Comparison of ENCODE assay signal across 8 mouse cellular contexts in genomic region chr5:114099709-114100389, GRCm38 (mm10). TPM values are rescaled to one million over a fixed set of nuclear protein-coding genes. Genes with fewer than 3 reads are reported as not detected.
DNase-seq lines count a peak whose midpoint lies in the region; ATAC-seq lines count a peak whose summit lies in the region.

No protein-coding gene starts in this region.

- peak overlapping the region; percentile 95 for H3K4me2 ChIP-seq in forebrain, embryonic 11.5 days (ENCODE audit: low read depth, low read length, severe bottlenecking)
- H3K4me2 ChIP-seq in heart, embryonic 16.5 days (ENCODE audit: low read depth, low read length): peak overlapping the region; percentile 76
- peak overlapping the region; percentile 83 for H3K4me2 ChIP-seq in liver, embryonic 15.5 days
- H3K4me2 ChIP-seq in neural tube, embryonic 12.5 days (replicated peaks): peak overlapping the region; percentile 92

- H3K4me3 ChIP-seq in forebrain, embryonic 11.5 days (ENCODE audit: low read depth, low read length): peak overlapping the region; percentile 93
- peak overlapping the region; percentile 98 for H3K4me3 ChIP-seq in heart, embryonic 16.5 days (ENCODE audit: low read length)
- peak overlapping the region; percentile 73 for H3K4me3 ChIP-seq in liver, embryonic 15.5 days (replicated peaks)
- peak overlapping the region; percentile 98 for H3K4me3 ChIP-seq in neural tube, embryonic 12.5 days

- no peaks in the 10 kb centered on the region for H3K27me3 ChIP-seq in forebrain, embryonic 11.5 days (ENCODE audit: control insufficient read depth, insufficient read depth, low read length)
- H3K27me3 ChIP-seq in heart, embryonic 16.5 days (ENCODE audit: control insufficient read depth, insufficient read depth, low read length): no peaks in the 10 kb centered on the region
- H3K27me3 ChIP-seq in liver, embryonic 15.5 days: peaks cover 18% of the 10 kb centered on the region; the same call in 1 of the 2 replicates
- no peaks in the 10 kb centered on the region for H3K27me3 ChIP-seq in neural tube, embryonic 12.5 days (replicated peaks)

- H3K4me1 ChIP-seq in forebrain, embryonic 11.5 days (replicated peaks; ENCODE audit: control insufficient read depth, insufficient read depth, low read length): peaks cover 8% of the 10 kb centered on the region
- peaks cover 13% of the 10 kb centered on the region for H3K4me1 ChIP-seq in heart, embryonic 16.5 days (ENCODE audit: control insufficient read depth, insufficient read depth, low read length)
- peaks cover 19% of the 10 kb centered on the region for H3K4me1 ChIP-seq in liver, embryonic 15.5 days (replicated peaks)
- peaks cover 12% of the 10 kb centered on the region for H3K4me1 ChIP-seq in neural tube, embryonic 12.5 days

- peak; percentile 92 for ATAC-seq in forebrain, embryonic 11.5 days (replicated peaks; ENCODE audit: low FRiP score)
- peak; percentile 92 for ATAC-seq in heart, embryonic 16.5 days (replicated peaks; ENCODE audit: extremely low read depth, insufficient read depth, low FRiP score)
- peak; percentile 74 for ATAC-seq in liver, embryonic 15.5 days (ENCODE audit: insufficient read depth)
- peak; percentile 91 for ATAC-seq in neural tube, embryonic 12.5 days (ENCODE audit: low FRiP score, low read depth)

- H3K9me3 ChIP-seq in forebrain, embryonic 11.5 days (ENCODE audit: control insufficient read depth, low read length): no peaks in the 10 kb centered on the region
- H3K9me3 ChIP-seq in heart, embryonic 16.5 days (replicated peaks; ENCODE audit: control insufficient read depth, low read length): no peaks in the 10 kb centered on the region
- H3K9me3 ChIP-seq in liver, embryonic 15.5 days (replicated peaks): no peaks in the 10 kb centered on the region
- no peaks in the 10 kb centered on the region for H3K9me3 ChIP-seq in neural tube, embryonic 12.5 days

- DNase-seq in CD4-positive, CD25-positive, alpha-beta regulatory T cell, adult 2 months (ENCODE audit: low read depth, low spot score): peak; percentile 91
- DNase-seq in brain, embryonic 18.5 days (ENCODE audit: low read depth, low spot score): peak; percentile 86
- peak; percentile 96 for DNase-seq in forebrain, embryonic 11.5 days (ENCODE audit: low spot score)
- peak; percentile 88 to 90 for DNase-seq in kidney, postnatal 36 days
- DNase-seq in telencephalon, adult 2 months (ENCODE audit: low read depth, low spot score): peak; percentile 95

- H3K9ac ChIP-seq in forebrain, embryonic 11.5 days (ENCODE audit: low read length): peak overlapping the region; percentile 92
- H3K9ac ChIP-seq in heart, embryonic 16.5 days (ENCODE audit: low read length): peak overlapping the region; percentile 96
- peak overlapping the region; percentile 73 for H3K9ac ChIP-seq in liver, embryonic 15.5 days
- peak overlapping the region; percentile 97 for H3K9ac ChIP-seq in neural tube, embryonic 12.5 days

- peak overlapping the region; percentile 41; the same call in 1 of the 2 replicates for H3K27ac ChIP-seq in forebrain, embryonic 11.5 days (ENCODE audit: low read depth, low read length)
- peak overlapping the region; percentile 55 for H3K27ac ChIP-seq in heart, embryonic 16.5 days (ENCODE audit: low read length)
- H3K27ac ChIP-seq in liver, embryonic 15.5 days (replicated peaks): no peak overlapping the region
- peak overlapping the region; percentile 20; the same call in 1 of the 2 replicates for H3K27ac ChIP-seq in neural tube, embryonic 12.5 days

- H3K36me3 ChIP-seq in forebrain, embryonic 11.5 days (ENCODE audit: control insufficient read depth, insufficient read depth, low read length): no peaks in the 10 kb centered on the region; the same call in 1 of the 2 replicates
- no peaks in the 10 kb centered on the region for H3K36me3 ChIP-seq in heart, embryonic 16.5 days (ENCODE audit: control insufficient read depth, insufficient read depth)
- H3K36me3 ChIP-seq in liver, embryonic 15.5 days (replicated peaks): 0 out of 2 replicates have a peak, but pooled peaks cover 3% of the 10 kb centered on the region
- H3K36me3 ChIP-seq in neural tube, embryonic 12.5 days: peaks cover 15% of the 10 kb centered on the region

- 8% methylated on average over 37 of the region's 37 CpGs for WGBS in forebrain, embryonic 11.5 days
- WGBS in heart, embryonic 16.5 days: 8% methylated on average over 37 of the region's 37 CpGs
- 8% methylated on average over 37 of the region's 37 CpGs for WGBS in liver, embryonic 15.5 days (ENCODE audit: insufficient replicate concordance)
- WGBS in neural tube, embryonic 12.5 days: 8% methylated on average over 37 of the region's 37 CpGs

RNA-seq across cellular contexts. Expression of gene Svop, which starts 8.5 kb away (rescaled TPM):
- 17.6 and 19.4 TPM in 2 replicates for polyA plus RNA-seq in forebrain, embryonic 11.5 days (2014; fragmentation: Nextera tagmentation; extraction: Ambion mirVana)
- 0.14 and 0.27 TPM in 2 replicates for polyA plus RNA-seq in heart, embryonic 16.5 days (2015; fragmentation: Nextera tagmentation; extraction: Ambion mirVana)
- not detected in 2 replicates for polyA plus RNA-seq in liver, embryonic 15.5 days (2015; fragmentation: Nextera tagmentation; extraction: Ambion mirVana)
- 59.8 and 63.9 TPM in 2 replicates for polyA plus RNA-seq in neural tube, embryonic 12.5 days (2016; fragmentation: Nextera tagmentation; extraction: Ambion mirVana)

RNA-seq across cellular contexts. Expression of gene Alkbh2, which starts 28.2 kb away (rescaled TPM):
- polyA plus RNA-seq in forebrain, embryonic 11.5 days (2014; fragmentation: Nextera tagmentation; extraction: Ambion mirVana): 12.6 and 12.9 TPM in 2 replicates
- polyA plus RNA-seq in heart, embryonic 16.5 days (2015; fragmentation: Nextera tagmentation; extraction: Ambion mirVana): 7.3 and 8.0 TPM in 2 replicates
- 3.1 and 4.1 TPM in 2 replicates for polyA plus RNA-seq in liver, embryonic 15.5 days (2015; fragmentation: Nextera tagmentation; extraction: Ambion mirVana)
- 10.7 and 10.9 TPM in 2 replicates for polyA plus RNA-seq in neural tube, embryonic 12.5 days (2016; fragmentation: Nextera tagmentation; extraction: Ambion mirVana)

RNA-seq across cellular contexts. Expression of gene Ung, which starts 30.3 kb away (rescaled TPM):
- polyA plus RNA-seq in forebrain, embryonic 11.5 days (2014; fragmentation: Nextera tagmentation; extraction: Ambion mirVana): 49.4 and 50.6 TPM in 2 replicates
- 42.7 and 43.0 TPM in 2 replicates for polyA plus RNA-seq in heart, embryonic 16.5 days (2015; fragmentation: Nextera tagmentation; extraction: Ambion mirVana)
- polyA plus RNA-seq in liver, embryonic 15.5 days (2015; fragmentation: Nextera tagmentation; extraction: Ambion mirVana): 18.2 and 19.0 TPM in 2 replicates
- 25.2 and 25.8 TPM in 2 replicates for polyA plus RNA-seq in neural tube, embryonic 12.5 days (2016; fragmentation: Nextera tagmentation; extraction: Ambion mirVana)

RNA-seq across cellular contexts. Expression of gene Usp30, which starts 34.6 kb away (rescaled TPM):
- 13.9 and 14.0 TPM in 2 replicates for polyA plus RNA-seq in forebrain, embryonic 11.5 days (2014; fragmentation: Nextera tagmentation; extraction: Ambion mirVana)
- polyA plus RNA-seq in heart, embryonic 16.5 days (2015; fragmentation: Nextera tagmentation; extraction: Ambion mirVana): 7.6 and 9.5 TPM in 2 replicates
- 2.8 and 3.2 TPM in 2 replicates for polyA plus RNA-seq in liver, embryonic 15.5 days (2015; fragmentation: Nextera tagmentation; extraction: Ambion mirVana)
- 15.5 and 18.4 TPM in 2 replicates for polyA plus RNA-seq in neural tube, embryonic 12.5 days (2016; fragmentation: Nextera tagmentation; extraction: Ambion mirVana)

RNA-seq across cellular contexts. Expression of gene Acacb, which starts 46.5 kb away (rescaled TPM):
- 1.3 and 1.9 TPM in 2 replicates for polyA plus RNA-seq in forebrain, embryonic 11.5 days (2014; fragmentation: Nextera tagmentation; extraction: Ambion mirVana)
- 12.0 and 13.9 TPM in 2 replicates for polyA plus RNA-seq in heart, embryonic 16.5 days (2015; fragmentation: Nextera tagmentation; extraction: Ambion mirVana)
- 0.43 and 0.45 TPM in 2 replicates for polyA plus RNA-seq in liver, embryonic 15.5 days (2015; fragmentation: Nextera tagmentation; extraction: Ambion mirVana)
- polyA plus RNA-seq in neural tube, embryonic 12.5 days (2016; fragmentation: Nextera tagmentation; extraction: Ambion mirVana): 0.80 and 1.8 TPM in 2 replicates

Comparison
In these comparisons a context has a peak if more than half of its experiments do, and no peak if none do; other contexts are left out.
1. RNA of gene Svop, which starts 8.5 kb away (polyA plus RNA-seq): 59.8 to 63.9 TPM in neural tube, embryonic 12.5 days and 17.6 to 19.4 TPM in forebrain, embryonic 11.5 days; 0.14 to 0.27 TPM in heart, embryonic 16.5 days and not detected in liver, embryonic 15.5 days; every median in the first group is over 10 times any median in the second.
2. Peak in every context shown above with its lines, with median percentiles within 50 percentile points of each other: DNase-seq, ATAC-seq, H3K4me2 ChIP-seq, H3K4me3 ChIP-seq and H3K9ac ChIP-seq.